Mouse (Mus musculus) midbrain, embryonic 15.5 days (tissue): ENCODE measurements around the gene Pgm3. TPM values are rescaled to one million over a fixed set of nuclear protein-coding genes. Genes with fewer than 3 reads are reported as not detected.

Experiments used
- ATAC-seq: fragments of 200-750 bp; cut with Nextera tagmentation; replicated peaks from 2 replicates; pipeline ENCODE4 v1.8.0; 2017; ENCODE audit warnings: moderate TSS enrichment
- H3K27ac ChIP-seq: fragments of 300-500 bp; sonication (generic); 2 replicates; pipeline ENCODE4 v1.5.1; 2015; ENCODE audit warnings: mild to moderate bottlenecking, inconsistent platforms
- H3K27me3 ChIP-seq: fragments of 300-500 bp; sonication (generic); replicated peaks from 2 replicates; pipeline ENCODE4 v1.6.1; 2015; ENCODE audit warnings: inconsistent platforms
- H3K36me3 ChIP-seq: fragments of 300-500 bp; sonication (generic); replicated peaks from 2 replicates; pipeline ENCODE4 v1.6.1; 2015; ENCODE audit warnings: inconsistent platforms
- H3K4me1 ChIP-seq: fragments of 300-500 bp; sonication (generic); 2 replicates; pipeline ENCODE4 v1.6.1; 2015; ENCODE audit warnings: inconsistent platforms
- H3K4me2 ChIP-seq: fragments of 300-500 bp; sonication (generic); 2 replicates; pipeline ENCODE4 v1.6.1; 2015; ENCODE audit warnings: inconsistent platforms, mild to moderate bottlenecking, moderate library complexity
- H3K4me3 ChIP-seq: fragments of 300-500 bp; sonication (generic); 2 replicates; pipeline ENCODE4 v1.5.1; 2015; ENCODE audit warnings: mild to moderate bottlenecking, inconsistent platforms
- H3K9ac ChIP-seq: fragments of 300-500 bp; sonication (generic); 2 replicates; pipeline ENCODE4 v1.6.1; 2015; ENCODE audit warnings: mild to moderate bottlenecking, inconsistent platforms
- H3K9me3 ChIP-seq: fragments of 300-500 bp; sonication (generic); 2 replicates; pipeline ENCODE4 v1.6.1; 2016; ENCODE audit warnings: inconsistent platforms
- WGBS: fragments of 180-500 bp; shearing (Covaris S2); methylation state at CpG from one replicate; pipeline ENCODE4 v1.1.7; 2015; ENCODE audit warnings: mixed read lengths; 5-methylcytosine and 5-hydroxymethylcytosine counted together
- polyA plus RNA-seq: library from polyadenylated mRNA; unstranded; fragments of >200 nt; fragmentation: Nextera tagmentation; extraction: Ambion mirVana; gene quantifications from 2 replicates; pipeline ENCODE4 v1.2.1, GENCODE M21; 2015

The Pgm3 gene
- polyA plus RNA-seq, 1 experiment from 2014 or later, result 32.5 TPM

DNA sequence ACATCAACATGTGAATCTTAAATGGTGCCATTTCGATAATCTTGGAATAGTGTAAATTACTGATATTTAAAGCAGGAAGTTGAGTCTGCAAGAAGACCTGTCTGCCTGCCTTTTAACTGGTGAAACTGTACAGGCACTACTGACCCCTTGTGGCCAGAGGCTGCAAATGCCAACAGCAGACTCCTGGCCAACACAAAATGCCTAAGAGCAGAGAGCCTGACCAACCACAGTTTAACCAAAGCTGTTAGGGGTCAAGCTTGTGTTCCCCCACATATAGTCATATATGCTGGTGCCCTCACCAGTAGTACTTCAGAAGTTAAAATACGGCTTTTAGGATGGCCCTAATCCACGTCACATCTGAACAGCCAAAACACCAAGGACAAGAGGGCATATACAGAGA is 12.1 kb upstream of the Pgm3 start:
- no peaks in the 10 kb centered on the region for H3K36me3 ChIP-seq
- H3K4me2 ChIP-seq, result no peak overlapping the region
- H3K27me3 ChIP-seq, result no peaks in the 10 kb centered on the region
- ATAC-seq, result peak; percentile 76
- no peak overlapping the region for H3K27ac ChIP-seq
- H3K4me1 ChIP-seq, result no peaks in the 10 kb centered on the region
- WGBS, result 54% methylated on average over 3 of the region's 3 CpGs
- H3K4me3 ChIP-seq, result no peak overlapping the region
- H3K9me3 ChIP-seq, result no peaks in the 10 kb centered on the region
- H3K9ac ChIP-seq, result no peak overlapping the region

GRCm38 (mm10) chr9:86579657-86580056 is 8.0 kb upstream of the Pgm3 start:
- ATAC-seq, result no peak
- no peak overlapping the region for H3K4me3 ChIP-seq
- no peak overlapping the region for H3K4me2 ChIP-seq
- 91% methylated on average over 10 of the region's 10 CpGs for WGBS
- no peaks in the 10 kb centered on the region for H3K4me1 ChIP-seq
- H3K9ac ChIP-seq, result no peak overlapping the region
- H3K27me3 ChIP-seq, result no peaks in the 10 kb centered on the region
- H3K36me3 ChIP-seq, result no peaks in the 10 kb centered on the region
- H3K27ac ChIP-seq, result no peak overlapping the region
- H3K9me3 ChIP-seq, result no peaks in the 10 kb centered on the region

DNA sequence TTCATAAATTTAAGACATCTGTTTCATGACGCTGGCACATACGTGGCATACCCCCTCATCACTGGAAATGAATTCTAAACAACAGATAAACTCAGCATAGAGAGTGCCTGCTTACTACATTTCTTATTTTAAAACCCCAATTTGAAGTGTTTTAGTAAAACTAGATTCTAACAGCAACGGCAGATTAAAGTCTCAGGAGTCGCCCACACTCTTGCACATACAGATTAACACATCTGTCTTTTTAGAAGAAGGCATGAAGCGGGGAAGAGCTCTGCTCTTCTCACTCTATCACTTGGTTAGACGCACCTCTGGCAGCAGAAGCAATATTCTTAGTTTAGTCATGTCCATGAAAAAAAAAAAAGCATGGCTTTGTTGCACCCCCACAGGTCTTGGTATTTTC is 3.5 kb upstream of the Pgm3 start:
- H3K4me2 ChIP-seq, result no peak overlapping the region
- H3K36me3 ChIP-seq, result no peaks in the 10 kb centered on the region
- no peak overlapping the region for H3K4me3 ChIP-seq
- H3K27ac ChIP-seq, result no peak overlapping the region
- no peak overlapping the region for H3K9ac ChIP-seq
- H3K27me3 ChIP-seq, result no peaks in the 10 kb centered on the region
- WGBS, result 90% methylated on average over 6 of the region's 6 CpGs
- H3K9me3 ChIP-seq, result no peaks in the 10 kb centered on the region
- peaks cover 17% of the 10 kb centered on the region for H3K4me1 ChIP-seq
- no peak for ATAC-seq

- Histone ChIP-seq H3K9me3 (no peaks in the 10 kb centered on the region), H3K4me3 (no peak overlapping the region), H3K27me3 (no peaks in the 10 kb centered on the region), H3K9ac (no peak overlapping the region), H3K4me1 (peaks cover 19% of the 10 kb centered on the region), H3K4me2 (no peak overlapping the region), H3K36me3 (0 out of 2 replicates have a peak, but pooled peaks cover 3% of the 10 kb centered on the region), H3K27ac (no peak overlapping the region)
- no peak for ATAC-seq
- WGBS, result 88% methylated on average over 20 of the region's 20 CpGs
These were observed 2.1 kb upstream of the Pgm3 start for GRCm38 (mm10) chr9:86573616-86574303.

DNA sequence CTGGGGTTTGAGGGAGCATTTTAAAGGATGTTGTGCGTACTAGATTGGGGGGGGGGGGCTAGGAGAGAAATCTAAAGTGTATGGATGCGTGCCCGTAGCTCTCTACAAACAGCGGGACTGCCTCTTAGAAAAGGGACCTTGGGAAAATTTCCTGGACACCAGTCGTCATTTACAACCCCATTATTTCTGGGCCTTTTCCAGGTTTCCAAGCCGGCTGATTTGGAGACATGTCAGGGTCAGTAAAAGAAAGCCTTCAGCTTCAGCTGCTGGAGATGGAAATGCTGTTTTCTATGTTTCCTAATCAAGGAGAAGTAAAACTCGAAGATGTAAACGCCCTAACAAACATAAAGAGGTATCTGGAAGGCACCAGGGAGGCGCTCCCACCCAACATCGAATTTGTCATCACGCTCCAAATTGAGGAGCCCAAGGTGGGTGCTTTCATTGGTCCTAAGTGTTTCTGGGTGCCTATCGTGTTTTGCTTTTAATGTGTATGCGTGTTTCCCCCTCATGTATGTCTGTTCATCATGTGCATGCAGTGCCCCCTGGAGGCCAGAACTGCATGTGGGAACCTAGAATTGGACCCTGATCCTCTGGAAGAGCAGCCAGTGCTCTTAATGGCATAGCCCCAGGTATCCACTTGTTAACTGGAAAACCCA is 1.1 kb upstream of the Pgm3 start:
- H3K36me3 ChIP-seq, result 0 out of 2 replicates have a peak, but pooled peaks cover 9% of the 10 kb centered on the region
- H3K27ac ChIP-seq, result no peak overlapping the region
- H3K4me2 ChIP-seq, result peak overlapping the region; percentile 99
- no peaks in the 10 kb centered on the region for H3K27me3 ChIP-seq
- 6% methylated on average over 13 of the region's 13 CpGs for WGBS
- H3K4me3 ChIP-seq, result peak overlapping the region; percentile 86
- H3K4me1 ChIP-seq, result peaks cover 19% of the 10 kb centered on the region
- no peaks in the 10 kb centered on the region for H3K9me3 ChIP-seq
- H3K9ac ChIP-seq, result peak overlapping the region; percentile 78; the same call in 1 of the 2 replicates
- no peak for ATAC-seq

GRCm38 (mm10) chr9:86572196-86572595 is 554 bp upstream of the Pgm3 start:
- Histone ChIP-seq H3K9me3 (no peaks in the 10 kb centered on the region), H3K4me1 (peaks cover 19% of the 10 kb centered on the region), H3K36me3 (0 out of 2 replicates have a peak, but pooled peaks cover 12% of the 10 kb centered on the region), H3K27me3 (no peaks in the 10 kb centered on the region), H3K9ac (peak overlapping the region; percentile 78), H3K4me2 (peak overlapping the region; percentile 99), H3K4me3 (peak overlapping the region; percentile 86), H3K27ac (peak overlapping the region; percentile 48; the same call in 1 of the 2 replicates)
- under 1% methylated on average over 25 of the region's 25 CpGs for WGBS
- peak; percentile 77 for ATAC-seq

DNA sequence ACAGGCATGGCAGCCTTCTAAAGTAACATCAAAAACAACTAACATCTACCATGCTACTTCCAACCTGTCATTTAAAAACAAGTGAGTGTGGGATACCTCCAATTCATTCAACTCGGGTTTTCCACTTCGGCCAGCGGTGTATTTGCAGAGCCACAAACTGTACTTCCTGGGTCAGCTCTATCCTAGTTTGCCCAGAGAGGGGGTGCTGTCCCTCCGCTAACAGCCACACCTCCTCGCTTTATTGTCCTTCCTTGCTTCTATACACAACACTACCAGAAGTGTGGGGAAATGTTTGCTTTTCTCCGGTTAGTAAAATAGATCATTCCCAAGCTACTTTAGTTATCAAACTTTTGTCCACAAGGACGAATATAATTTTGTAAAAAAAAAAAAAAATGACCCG is 696 bp downstream of the Pgm3 start:
- Histone ChIP-seq H3K4me3 (peak overlapping the region; percentile 86), H3K36me3 (peaks cover 19% of the 10 kb centered on the region; the same call in 1 of the 2 replicates), H3K27ac (no peak overlapping the region), H3K27me3 (no peaks in the 10 kb centered on the region), H3K4me2 (peak overlapping the region; percentile 99), H3K9me3 (no peaks in the 10 kb centered on the region), H3K4me1 (peaks cover 19% of the 10 kb centered on the region), H3K9ac (peak overlapping the region; percentile 78; the same call in 1 of the 2 replicates)
- WGBS, result 21% methylated on average over 8 of the region's 8 CpGs
- ATAC-seq, result no peak

DNA sequence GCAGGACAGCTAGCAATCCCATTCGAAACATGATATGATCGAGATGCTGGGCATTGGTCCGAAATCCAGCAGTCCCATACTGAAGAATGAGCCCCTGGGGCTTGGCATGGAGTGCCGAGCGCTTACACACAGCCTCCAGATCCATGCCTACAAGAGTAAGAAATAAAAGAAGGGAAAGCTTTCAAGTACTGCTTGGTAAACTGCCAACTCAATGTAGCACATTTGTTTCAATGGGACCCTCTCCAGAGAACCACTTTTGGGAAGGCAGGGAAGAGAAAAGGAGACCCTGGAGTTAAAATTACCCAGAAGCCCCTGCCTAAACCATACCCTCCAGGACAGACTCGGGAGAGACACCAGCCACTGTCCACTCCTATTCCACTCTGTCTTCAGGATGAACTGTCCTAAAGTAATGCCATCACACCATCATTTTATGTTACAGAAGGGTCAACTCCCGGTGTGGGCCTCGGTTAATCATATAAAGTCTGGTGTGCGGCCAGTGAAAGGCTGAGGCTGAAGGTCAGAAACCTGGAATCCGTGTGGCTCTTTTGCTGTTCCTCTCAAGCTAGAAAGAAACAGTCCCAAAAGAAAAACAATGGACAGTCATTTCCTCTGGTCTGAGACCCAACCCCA is 1.3 kb downstream of the Pgm3 start:
- Histone ChIP-seq H3K9me3 (no peaks in the 10 kb centered on the region), H3K4me2 (peak overlapping the region; percentile 99), H3K4me3 (peak overlapping the region; percentile 86), H3K36me3 (peaks cover 19% of the 10 kb centered on the region), H3K9ac (no peak overlapping the region), H3K4me1 (peaks cover 19% of the 10 kb centered on the region), H3K27ac (no peak overlapping the region), H3K27me3 (no peaks in the 10 kb centered on the region)
- WGBS, result 82% methylated on average over 10 of the region's 10 CpGs
- no peak for ATAC-seq

DNA sequence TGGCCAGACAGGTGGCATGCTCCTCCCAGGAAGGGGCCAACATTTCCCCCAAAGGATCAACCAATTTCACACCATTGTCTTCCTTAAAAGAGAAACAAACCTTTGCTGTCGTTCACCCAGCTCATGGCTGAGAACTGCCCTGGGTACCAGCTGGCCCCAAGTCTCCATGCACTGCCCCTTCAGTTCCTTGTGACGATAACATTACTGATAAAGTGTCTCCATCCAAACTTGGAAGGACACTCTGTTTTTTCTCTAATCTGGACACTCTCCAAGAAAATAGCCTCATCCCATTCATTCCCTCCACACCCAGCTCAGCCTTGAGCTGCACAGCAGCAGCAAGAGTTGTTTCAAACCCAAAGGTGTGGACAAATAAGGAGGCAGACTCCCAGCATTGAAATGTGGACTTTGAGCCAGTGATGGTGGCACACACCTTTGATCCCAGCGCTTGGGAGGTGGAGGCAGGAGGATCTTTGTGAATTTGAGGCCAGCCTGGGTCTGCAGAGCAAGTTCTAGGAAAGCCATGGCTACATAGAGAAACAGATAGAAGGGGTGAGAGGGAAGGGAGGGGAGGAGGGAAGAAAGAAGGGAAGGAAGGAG is 2.2 kb downstream of the Pgm3 start:
- Histone ChIP-seq H3K4me2 (no peak overlapping the region), H3K4me1 (peaks cover 19% of the 10 kb centered on the region), H3K36me3 (peaks cover 24% of the 10 kb centered on the region), H3K9me3 (no peaks in the 10 kb centered on the region), H3K4me3 (no peak overlapping the region), H3K27me3 (no peaks in the 10 kb centered on the region), H3K9ac (no peak overlapping the region), H3K27ac (no peak overlapping the region)
- no peak for ATAC-seq
- 84% methylated on average over 3 of the region's 3 CpGs for WGBS

- no peak overlapping the region for H3K27ac ChIP-seq
- ATAC-seq, result no peak
- H3K4me1 ChIP-seq, result no peaks in the 10 kb centered on the region
- no peaks in the 10 kb centered on the region for H3K27me3 ChIP-seq
- H3K9me3 ChIP-seq, result no peaks in the 10 kb centered on the region
- 92% methylated on average over 3 of the region's 3 CpGs for WGBS
- no peak overlapping the region for H3K9ac ChIP-seq
- no peak overlapping the region for H3K4me3 ChIP-seq
- peaks cover 43% of the 10 kb centered on the region; the same call in 1 of the 2 replicates for H3K36me3 ChIP-seq
- no peak overlapping the region for H3K4me2 ChIP-seq
These were observed 11.1 kb downstream of the Pgm3 start for GRCm38 (mm10) chr9:86560543-86560942.

DNA sequence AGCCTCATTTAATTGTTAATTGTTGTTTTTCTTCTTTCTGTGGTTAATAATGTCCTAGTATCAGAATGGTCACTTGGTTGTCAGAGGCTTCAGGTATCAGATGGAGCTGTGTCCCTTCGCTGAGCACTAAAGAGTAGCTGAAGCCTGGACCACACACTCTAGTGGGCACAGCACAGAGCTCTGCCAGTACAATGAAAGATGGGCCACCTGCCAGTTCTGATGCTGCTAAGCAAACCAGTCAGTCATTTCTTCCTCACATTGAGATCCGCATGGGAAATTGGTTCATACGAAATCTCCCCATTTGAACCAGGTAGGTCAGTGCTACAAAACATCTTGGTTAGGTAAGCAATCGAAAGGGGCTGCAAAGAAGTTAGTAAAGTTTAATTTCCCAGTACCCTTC is 17.0 kb downstream of the Pgm3 start:
- no peak overlapping the region for H3K4me2 ChIP-seq
- H3K27me3 ChIP-seq, result no peaks in the 10 kb centered on the region
- H3K27ac ChIP-seq, result no peak overlapping the region
- no peak overlapping the region for H3K9ac ChIP-seq
- ATAC-seq, result no peak
- no peaks in the 10 kb centered on the region for H3K4me1 ChIP-seq
- H3K9me3 ChIP-seq, result no peaks in the 10 kb centered on the region
- H3K36me3 ChIP-seq, result peaks cover 52% of the 10 kb centered on the region; the same call in 1 of the 2 replicates
- 96% methylated on average over 4 of the region's 4 CpGs for WGBS
- no peak overlapping the region for H3K4me3 ChIP-seq

- H3K4me1 ChIP-seq, result no peaks in the 10 kb centered on the region
- H3K27ac ChIP-seq, result no peak overlapping the region
- H3K36me3 ChIP-seq, result peaks cover 47% of the 10 kb centered on the region; the same call in 1 of the 2 replicates
- no peak for ATAC-seq
- H3K9ac ChIP-seq, result no peak overlapping the region
- 93% methylated on average over 9 of the region's 9 CpGs for WGBS
- no peaks in the 10 kb centered on the region for H3K27me3 ChIP-seq
- no peak overlapping the region for H3K4me2 ChIP-seq
- H3K9me3 ChIP-seq, result no peaks in the 10 kb centered on the region
- H3K4me3 ChIP-seq, result no peak overlapping the region
These were observed 17.8 kb downstream of the Pgm3 start for GRCm38 (mm10) chr9:86553886-86554285.
